Mouse (Mus musculus): ENCODE data around the gene Panx1. TPM values are rescaled to one million over a fixed set of nuclear protein-coding genes. Genes with fewer than 3 reads are reported as not detected.

The Panx1 gene
- polyA plus RNA-seq, 1 experiment from 2014 or later = 5.9 TPM

DNA sequence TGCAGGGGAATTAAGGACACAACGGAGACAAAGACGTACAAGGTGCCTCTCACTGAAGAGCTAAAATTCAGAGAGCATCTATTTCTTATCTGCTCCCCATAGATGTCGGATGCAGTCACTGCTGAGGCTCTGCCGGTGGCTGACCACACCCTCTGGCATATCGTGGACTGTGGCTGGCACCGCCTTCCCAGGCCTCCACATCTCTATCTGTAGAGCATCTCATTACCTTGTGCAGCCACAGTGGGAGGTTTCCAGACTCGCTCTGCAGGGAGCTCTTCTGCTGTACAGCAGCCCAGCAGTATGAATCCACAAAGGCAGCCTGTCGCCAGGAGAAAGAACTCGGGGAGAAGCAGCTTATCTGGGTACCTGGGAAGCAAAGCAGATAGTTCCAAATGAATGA, 24.1 kb downstream of the Panx1 start:
- Histone ChIP-seq H3K4me1 (replicated peaks) (peaks cover 7% of the 10 kb centered on the region; the same call in 1 of the 2 replicates), H3K4me3 (replicated peaks) (no peak overlapping the region)
- no peak for ATAC-seq (ENCODE audit: insufficient read depth)

DNA sequence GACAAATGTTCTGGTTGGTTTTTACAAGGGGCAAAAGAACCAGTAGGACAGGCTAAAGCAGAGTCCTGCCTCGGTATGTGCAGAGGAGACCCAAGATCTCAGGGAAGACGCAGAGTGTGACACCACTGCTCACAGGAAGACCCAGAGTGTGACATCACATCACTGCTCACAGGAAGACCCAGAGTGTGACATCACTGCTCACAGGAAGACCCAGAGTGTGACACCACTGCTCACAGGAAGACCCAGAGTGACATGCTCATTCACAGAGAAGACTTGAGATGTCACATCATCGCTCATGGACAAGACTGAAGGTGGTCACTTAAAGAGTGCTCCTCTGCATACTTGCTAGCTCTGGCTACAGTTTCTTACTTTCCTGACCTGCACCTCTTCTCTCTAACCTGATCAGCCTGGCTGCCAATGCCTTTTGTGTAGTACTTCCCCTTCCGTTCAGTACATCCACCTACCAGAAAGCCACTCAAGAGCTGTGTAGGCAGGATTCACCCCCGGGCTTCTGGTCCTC, 24.7 kb downstream of the Panx1 start:
- Histone ChIP-seq H3K27ac (replicated peaks) (no peak overlapping the region), H3K9ac (no peak overlapping the region), H3K4me1 (replicated peaks) (peaks cover 7% of the 10 kb centered on the region; the same call in 1 of the 2 replicates), H3K27me3 (no peaks in the 10 kb centered on the region), H3K4me2 (no peak overlapping the region), H3K4me3 (replicated peaks) (no peak overlapping the region), H3K9me3 (replicated peaks) (no peaks in the 10 kb centered on the region), H3K36me3 (replicated peaks) (no peaks in the 10 kb centered on the region)
- ATAC-seq (ENCODE audit: insufficient read depth) = no peak
- WGBS (ENCODE audit: insufficient replicate concordance) = 63% methylated on average over 5 of the region's 5 CpGs

More for the DNA sequence above, 24.1 kb downstream of the Panx1 start:
- Histone ChIP-seq H3K27me3 (no peaks in the 10 kb centered on the region), H3K4me2 (no peak overlapping the region), H3K36me3 (replicated peaks) (no peaks in the 10 kb centered on the region), H3K9ac (no peak overlapping the region), H3K9me3 (replicated peaks) (no peaks in the 10 kb centered on the region), H3K27ac (replicated peaks) (no peak overlapping the region)
- WGBS (ENCODE audit: insufficient replicate concordance) = 37% methylated on average over 9 of the region's 9 CpGs

DNA sequence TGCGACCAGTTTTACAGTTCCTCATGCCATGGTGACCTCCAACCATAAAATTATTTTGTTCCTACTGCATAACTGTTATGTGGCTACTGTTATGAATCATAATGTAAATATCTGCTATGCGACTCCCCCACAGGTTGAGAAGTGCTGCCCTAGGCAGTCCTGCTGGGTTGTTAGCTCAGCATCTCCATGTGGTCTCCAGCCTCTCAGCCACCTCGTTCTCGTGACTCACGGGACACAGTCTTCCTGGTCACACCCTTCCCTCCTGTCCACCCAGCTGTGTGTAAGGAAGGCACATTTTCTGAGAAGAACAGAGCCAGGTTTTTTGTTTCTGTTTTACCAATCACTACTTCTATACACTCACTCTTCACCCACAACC, 26.5 kb downstream of the Panx1 start:
- ATAC-seq (ENCODE audit: insufficient read depth) = no peak
- H3K4me2 ChIP-seq = no peak overlapping the region
- H3K4me1 ChIP-seq (replicated peaks) = peaks cover 7% of the 10 kb centered on the region; the same call in 1 of the 2 replicates
- no peak overlapping the region for H3K27ac ChIP-seq (replicated peaks)
- no peak overlapping the region for H3K4me3 ChIP-seq (replicated peaks)
- no peaks in the 10 kb centered on the region for H3K36me3 ChIP-seq (replicated peaks)
- no peaks in the 10 kb centered on the region for H3K27me3 ChIP-seq
- H3K9me3 ChIP-seq (replicated peaks) = no peaks in the 10 kb centered on the region
- 41% methylated on average over 5 of the region's 5 CpGs for WGBS (ENCODE audit: insufficient replicate concordance)
- H3K9ac ChIP-seq = no peak overlapping the region

DNA sequence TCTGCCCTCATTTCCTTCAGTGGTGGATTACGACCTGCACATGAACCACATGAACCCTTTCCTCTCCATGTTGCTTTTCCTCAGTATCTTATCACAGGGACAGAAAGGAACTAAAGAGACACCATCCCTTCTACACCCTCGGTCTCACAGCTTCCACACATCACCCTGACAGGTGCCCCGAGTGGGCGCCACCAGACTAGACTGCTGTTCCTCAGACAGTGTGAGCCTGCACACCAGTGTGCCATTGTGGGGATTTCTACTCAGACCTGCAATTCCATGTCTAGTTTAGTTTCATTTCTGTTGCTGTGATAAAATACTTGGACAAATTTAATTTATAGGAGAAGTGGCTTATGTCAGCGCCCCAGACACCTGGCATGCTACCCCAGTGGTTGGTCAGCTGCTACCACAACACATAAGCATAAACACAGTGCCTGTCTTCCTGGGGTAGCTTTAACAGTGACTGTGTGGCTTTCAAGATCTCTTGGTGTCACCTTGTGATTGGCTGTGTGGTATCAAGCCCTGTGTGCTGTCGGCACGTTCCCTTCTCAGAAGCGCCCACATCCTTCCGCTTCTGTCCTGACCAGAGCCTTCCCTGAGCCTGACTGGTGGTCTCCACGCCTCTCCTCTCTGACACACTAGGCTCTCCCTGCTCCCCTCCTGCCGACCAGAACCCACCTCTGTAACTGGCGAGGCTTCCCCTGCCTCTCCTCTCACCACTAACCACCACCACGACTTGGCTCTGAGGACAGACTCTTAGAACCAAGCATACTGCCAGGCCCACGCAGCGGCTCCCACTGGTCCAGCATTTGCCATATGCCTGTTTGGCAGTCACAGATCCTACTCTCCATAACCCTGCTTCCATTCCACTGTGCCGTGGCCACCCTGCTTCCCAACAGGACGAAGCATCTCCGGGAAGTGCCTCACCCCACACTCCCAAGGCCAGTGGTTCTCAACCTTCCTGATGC, 27.2 kb downstream of the Panx1 start:
- no peak overlapping the region for H3K4me2 ChIP-seq
- no peak overlapping the region for H3K4me3 ChIP-seq (replicated peaks)
- H3K9me3 ChIP-seq (replicated peaks) = no peaks in the 10 kb centered on the region
- H3K4me1 ChIP-seq (replicated peaks) = peaks cover 7% of the 10 kb centered on the region; the same call in 1 of the 2 replicates
- ATAC-seq (ENCODE audit: insufficient read depth) = peak; percentile 54
- H3K27me3 ChIP-seq = no peaks in the 10 kb centered on the region
- no peak overlapping the region for H3K9ac ChIP-seq
- H3K27ac ChIP-seq (replicated peaks) = 0 out of 2 replicates have a peak overlapping the region, but pooled peaks have one; percentile 3
- H3K36me3 ChIP-seq (replicated peaks) = no peaks in the 10 kb centered on the region
- WGBS (ENCODE audit: insufficient replicate concordance) = 36% methylated on average over 18 of the region's 18 CpGs

DNA sequence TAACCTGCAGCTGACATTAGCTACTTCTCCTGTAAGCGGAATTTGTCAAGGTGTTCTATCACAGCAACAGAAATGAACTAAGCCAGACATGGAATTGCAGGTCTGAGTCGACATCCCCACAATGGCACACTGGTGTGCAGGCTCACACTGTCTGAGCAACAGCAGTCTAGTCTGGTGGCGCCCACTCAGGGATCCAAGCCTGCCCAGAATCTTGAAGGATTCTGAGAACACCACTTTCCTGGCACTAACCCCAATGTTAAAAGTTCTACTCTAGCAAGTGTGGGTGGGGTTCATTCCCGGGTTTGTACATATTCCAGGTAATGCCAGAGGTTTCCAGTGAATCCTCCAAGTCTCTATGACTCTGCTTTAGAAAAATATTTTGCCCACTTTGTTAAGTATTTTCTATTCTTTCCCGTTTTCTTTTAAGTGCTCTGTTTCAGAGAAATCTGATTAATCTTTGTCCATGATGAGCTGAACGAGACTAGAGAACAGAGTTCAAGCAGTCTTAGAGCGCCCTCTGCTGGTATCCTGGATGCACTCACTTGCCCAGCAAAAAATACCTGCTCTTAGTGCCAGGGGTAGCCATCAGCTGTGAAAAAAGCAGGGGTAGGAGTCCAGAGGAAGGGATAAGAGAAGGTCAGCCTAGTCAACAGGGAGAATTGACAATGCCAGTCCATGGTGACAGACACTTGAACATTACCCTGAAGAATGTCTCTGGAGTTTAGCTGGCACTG, 29.9 kb downstream of the Panx1 start:
- Histone ChIP-seq H3K4me3 (replicated peaks) (no peak overlapping the region), H3K4me1 (replicated peaks) (peaks cover 5% of the 10 kb centered on the region; the same call in 1 of the 2 replicates), H3K9me3 (replicated peaks) (no peaks in the 10 kb centered on the region), H3K36me3 (replicated peaks) (no peaks in the 10 kb centered on the region), H3K27me3 (no peaks in the 10 kb centered on the region), H3K9ac (no peak overlapping the region), H3K27ac (replicated peaks) (no peak overlapping the region), H3K4me2 (no peak overlapping the region)
- no peak for ATAC-seq (ENCODE audit: insufficient read depth)
- whole genome bisulfite sequencing (ENCODE audit: insufficient replicate concordance) = 44% methylated on average over 7 of the region's 7 CpGs

DNA sequence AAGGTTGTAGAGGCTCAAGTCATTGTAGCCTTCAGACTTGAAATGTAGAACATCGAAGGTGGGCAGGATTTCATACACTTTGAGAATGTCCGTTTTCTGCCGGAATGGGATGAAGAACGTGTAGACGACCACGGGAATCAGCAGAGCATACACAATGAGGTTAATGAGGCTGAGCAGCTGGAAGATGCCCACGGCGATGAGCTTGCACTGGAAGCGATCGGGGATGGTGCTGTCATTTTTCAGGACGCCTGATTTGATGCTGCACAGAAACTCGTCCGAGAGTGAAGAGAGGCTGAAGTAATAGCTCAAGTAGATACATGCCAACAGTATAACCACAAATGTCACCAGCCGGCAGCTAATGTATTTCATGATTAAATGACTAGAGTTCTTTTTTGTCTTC, 37.7 kb downstream of the Panx1 start:
- no peak for ATAC-seq (ENCODE audit: insufficient read depth)
- no peaks in the 10 kb centered on the region for H3K4me1 ChIP-seq (replicated peaks)
- WGBS (ENCODE audit: insufficient replicate concordance) = 78% methylated on average over 14 of the region's 14 CpGs
- no peaks in the 10 kb centered on the region for H3K9me3 ChIP-seq (replicated peaks)
- no peaks in the 10 kb centered on the region for H3K27me3 ChIP-seq
- H3K27ac ChIP-seq (replicated peaks) = no peak overlapping the region
- H3K9ac ChIP-seq = no peak overlapping the region
- H3K36me3 ChIP-seq (replicated peaks) = no peaks in the 10 kb centered on the region
- H3K4me2 ChIP-seq = no peak overlapping the region
- no peak overlapping the region for H3K4me3 ChIP-seq (replicated peaks)

DNA sequence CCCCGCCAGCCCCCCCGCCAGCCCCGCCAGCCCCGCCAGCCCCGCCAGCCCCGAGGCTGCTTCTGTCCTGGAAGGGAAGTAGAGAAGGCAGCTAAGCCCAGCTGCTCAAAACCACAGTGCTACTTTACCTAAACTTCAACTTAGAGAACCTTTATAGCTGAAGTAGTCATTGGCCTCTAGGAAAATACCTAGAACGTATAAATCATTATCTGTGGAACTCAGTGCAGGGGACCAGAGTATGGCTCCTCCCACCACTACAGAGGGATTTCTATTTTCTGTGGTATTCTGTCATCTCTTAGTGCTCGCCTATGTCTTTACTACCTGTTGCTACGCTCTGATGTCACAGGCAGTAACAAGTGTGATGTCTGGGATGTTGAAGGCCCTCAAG, 41.0 kb downstream of the Panx1 start:
- H3K36me3 ChIP-seq (replicated peaks) = no peaks in the 10 kb centered on the region
- H3K27ac ChIP-seq (replicated peaks) = no peak overlapping the region
- 60% methylated on average over 9 of the region's 9 CpGs for WGBS (ENCODE audit: insufficient replicate concordance)
- H3K9ac ChIP-seq = no peak overlapping the region
- H3K4me2 ChIP-seq = no peak overlapping the region
- H3K9me3 ChIP-seq (replicated peaks) = no peaks in the 10 kb centered on the region
- no peak overlapping the region for H3K4me3 ChIP-seq (replicated peaks)
- H3K4me1 ChIP-seq (replicated peaks) = no peaks in the 10 kb centered on the region
- no peaks in the 10 kb centered on the region for H3K27me3 ChIP-seq
- no peak for ATAC-seq (ENCODE audit: insufficient read depth)

DNA sequence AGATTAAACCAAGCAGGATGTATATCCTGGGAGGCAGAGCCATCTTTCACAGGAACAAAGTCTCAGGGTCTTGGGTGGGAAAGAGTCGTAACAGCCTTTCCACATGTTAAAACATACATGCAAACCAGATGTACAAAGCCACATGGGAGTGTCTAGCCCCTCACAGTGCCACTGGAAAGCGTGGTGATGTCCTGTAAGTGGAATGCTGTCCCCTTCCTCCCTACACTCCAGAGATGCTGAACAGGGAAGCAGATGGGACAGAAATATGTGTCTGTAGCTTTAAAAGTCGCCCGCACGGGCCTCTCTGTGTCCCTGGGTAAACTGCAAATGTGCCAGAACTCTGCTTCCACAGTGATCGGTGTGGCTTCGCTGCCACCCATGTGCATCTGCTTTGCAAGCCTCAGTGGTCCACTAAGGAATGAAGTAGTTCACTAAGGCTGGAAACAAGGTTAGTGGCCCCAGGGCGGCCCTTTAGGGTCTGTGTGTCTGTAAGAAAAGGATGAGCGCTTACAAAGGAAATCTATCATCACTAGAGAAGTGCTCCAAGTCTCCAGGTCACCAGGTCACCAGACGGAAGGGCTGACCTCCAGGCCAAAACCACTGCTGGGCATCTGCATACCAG, 41.5 kb downstream of the Panx1 start:
- Histone ChIP-seq H3K4me2 (no peak overlapping the region), H3K9ac (no peak overlapping the region), H3K9me3 (replicated peaks) (no peaks in the 10 kb centered on the region), H3K27me3 (no peaks in the 10 kb centered on the region), H3K36me3 (replicated peaks) (no peaks in the 10 kb centered on the region), H3K4me1 (replicated peaks) (no peaks in the 10 kb centered on the region), H3K4me3 (replicated peaks) (no peak overlapping the region), H3K27ac (replicated peaks) (no peak overlapping the region)
- 67% methylated on average over 10 of the region's 10 CpGs for WGBS (ENCODE audit: insufficient replicate concordance)
- no peak for ATAC-seq (ENCODE audit: insufficient read depth)

DNA sequence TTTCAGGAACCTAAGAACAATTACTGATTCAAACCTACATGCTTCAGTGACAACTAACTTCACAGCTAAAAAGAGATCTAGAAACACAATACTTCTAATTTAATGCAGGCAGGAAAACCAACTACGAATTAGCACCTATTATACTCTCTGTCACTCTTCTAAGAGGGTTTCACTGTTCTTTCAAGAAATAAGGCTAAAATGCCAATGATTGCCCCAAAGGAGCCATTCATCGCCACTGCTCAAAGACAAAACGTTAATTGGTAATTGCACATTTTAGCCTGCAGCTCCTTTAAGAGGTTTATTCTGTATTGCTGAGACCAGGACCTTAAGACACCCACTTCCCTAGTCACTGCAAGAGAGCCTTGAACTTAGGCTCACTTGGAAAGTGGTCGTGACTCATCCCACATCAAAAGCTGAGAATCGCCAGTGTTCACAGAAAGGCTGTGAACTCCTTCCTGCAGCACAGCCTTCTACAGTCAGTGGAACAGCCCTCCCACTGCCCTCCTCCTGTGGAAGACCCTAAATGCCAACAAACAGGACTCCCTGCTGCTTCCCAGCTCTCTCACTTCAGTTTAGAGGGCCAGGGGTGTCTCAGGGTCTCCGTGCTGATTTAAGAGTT, 42.2 kb downstream of the Panx1 start:
- H3K27me3 ChIP-seq = no peaks in the 10 kb centered on the region
- WGBS (ENCODE audit: insufficient replicate concordance) = 63% methylated on average over 6 of the region's 6 CpGs
- no peak for ATAC-seq (ENCODE audit: insufficient read depth)

DNA sequence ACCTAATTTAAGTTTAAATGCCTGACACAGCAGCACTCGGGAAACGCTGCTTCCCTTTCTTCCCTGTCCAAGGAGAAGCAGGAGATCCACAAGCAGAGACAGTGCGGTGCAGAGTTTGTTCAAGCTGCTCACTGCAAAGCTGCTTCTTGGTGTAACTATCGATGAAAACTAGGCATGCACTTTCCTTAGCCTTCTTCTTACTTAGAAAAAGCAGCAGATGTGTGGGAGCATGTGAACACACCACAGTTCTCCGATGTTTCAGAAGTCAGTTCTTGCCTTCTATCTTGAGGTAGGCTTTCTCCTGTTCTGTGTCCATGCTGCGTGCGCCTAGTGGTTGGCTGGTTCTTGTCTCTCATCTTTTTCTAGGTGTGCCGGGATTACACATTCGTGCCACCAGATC, 46.5 kb downstream of the Panx1 start:
- 59% methylated on average over 9 of the region's 9 CpGs for WGBS (ENCODE audit: insufficient replicate concordance)
- Histone ChIP-seq H3K36me3 (replicated peaks) (no peaks in the 10 kb centered on the region), H3K9ac (no peak overlapping the region), H3K4me3 (replicated peaks) (no peak overlapping the region), H3K27ac (replicated peaks) (no peak overlapping the region), H3K9me3 (replicated peaks) (no peaks in the 10 kb centered on the region), H3K4me1 (replicated peaks) (no peaks in the 10 kb centered on the region), H3K4me2 (no peak overlapping the region), H3K27me3 (no peaks in the 10 kb centered on the region)
- ATAC-seq (ENCODE audit: insufficient read depth) = no peak

More for the DNA sequence above, 42.2 kb downstream of the Panx1 start:
- Histone ChIP-seq H3K4me2 (no peak overlapping the region), H3K4me1 (replicated peaks) (no peaks in the 10 kb centered on the region), H3K9ac (no peak overlapping the region), H3K36me3 (replicated peaks) (no peaks in the 10 kb centered on the region), H3K4me3 (replicated peaks) (no peak overlapping the region), H3K27ac (replicated peaks) (no peak overlapping the region), H3K9me3 (replicated peaks) (no peaks in the 10 kb centered on the region)
